Mouse (Mus musculus): ENCODE data around the gene Mat2a. TPM values are rescaled to one million over a fixed set of nuclear protein-coding genes. Genes with fewer than 3 reads are reported as not detected.

Mat2a gene
- polyA plus RNA-seq, 1 experiment from 2014 or later = 380 TPM

- Histone ChIP-seq H3K27ac (no peak overlapping the region), H3K9ac (no peak overlapping the region), H3K36me3 (replicated peaks) (no peaks in the 10 kb centered on the region), H3K27me3 (replicated peaks) (peaks cover 14% of the 10 kb centered on the region; the same call in 1 of the 2 replicates), H3K4me3 (no peak overlapping the region), H3K4me1 (peaks cover 8% of the 10 kb centered on the region), H3K9me3 (no peaks in the 10 kb centered on the region), H3K4me2 (no peak overlapping the region)
- ATAC-seq (replicated peaks) = no peak
- 93% methylated on average over 4 of the region's 4 CpGs for WGBS
Observed at GRCm38 (mm10) chr6:72385258-72385657, 54.1 kb downstream of the Mat2a start.

- H3K9me3 ChIP-seq = no peaks in the 10 kb centered on the region
- no peak overlapping the region for H3K9ac ChIP-seq
- H3K4me3 ChIP-seq = no peak overlapping the region
- no peak overlapping the region for H3K4me2 ChIP-seq
- no peak for ATAC-seq (replicated peaks)
- peaks cover 6% of the 10 kb centered on the region for H3K4me1 ChIP-seq
- no peaks in the 10 kb centered on the region for H3K36me3 ChIP-seq (replicated peaks)
- H3K27ac ChIP-seq = no peak overlapping the region
- WGBS = 96% methylated on average over 7 of the region's 7 CpGs
- peaks cover 23% of the 10 kb centered on the region for H3K27me3 ChIP-seq (replicated peaks)
Observed at GRCm38 (mm10) chr6:72383952-72384351, 55.4 kb downstream of the Mat2a start.

- peaks cover 25% of the 10 kb centered on the region for H3K27me3 ChIP-seq (replicated peaks)
- no peaks in the 10 kb centered on the region for H3K36me3 ChIP-seq (replicated peaks)
- H3K27ac ChIP-seq = no peak overlapping the region
- H3K4me2 ChIP-seq = no peak overlapping the region
- WGBS = 86% methylated on average over 6 of the region's 6 CpGs
- no peak for ATAC-seq (replicated peaks)
- H3K4me1 ChIP-seq = peaks cover 6% of the 10 kb centered on the region
- no peak overlapping the region for H3K9ac ChIP-seq
- H3K4me3 ChIP-seq = no peak overlapping the region
- no peaks in the 10 kb centered on the region for H3K9me3 ChIP-seq
Observed at GRCm38 (mm10) chr6:72383142-72383820, 56.1 kb downstream of the Mat2a start.

Other genes starting within 250 kb of the Mat2a start
- gene Atoh8, start 204.0 kb downstream of the Mat2a start, polyA plus RNA-seq (2015; fragmentation: Nextera tagmentation; extraction: Ambion mirVana) = 1.9 and 2.2 TPM in 2 replicates
- 0.23 and 0.51 TPM in 2 replicates for gene Sftpb, start 134.9 kb downstream of the Mat2a start, polyA plus RNA-seq (2015; fragmentation: Nextera tagmentation; extraction: Ambion mirVana)
- 41.0 and 41.2 TPM in 2 replicates for gene Usp39, start 94.4 kb downstream of the Mat2a start, polyA plus RNA-seq (2015; fragmentation: Nextera tagmentation; extraction: Ambion mirVana)
- gene 0610030E20Rik, start 92.2 kb downstream of the Mat2a start, polyA plus RNA-seq (2015; fragmentation: Nextera tagmentation; extraction: Ambion mirVana) = 18.7 and 19.4 TPM in 2 replicates
- gene Tmem150a, start 84.1 kb downstream of the Mat2a start, polyA plus RNA-seq (2015; fragmentation: Nextera tagmentation; extraction: Ambion mirVana) = 18.5 and 19.9 TPM in 2 replicates
- 137 and 141 TPM in 2 replicates for gene Rnf181, start 72.6 kb downstream of the Mat2a start, polyA plus RNA-seq (2015; fragmentation: Nextera tagmentation; extraction: Ambion mirVana)
- 20.2 and 24.2 TPM in 2 replicates for gene Vamp5, start 59.1 kb downstream of the Mat2a start, polyA plus RNA-seq (2015; fragmentation: Nextera tagmentation; extraction: Ambion mirVana)
- gene Vamp8, start 48.9 kb downstream of the Mat2a start, polyA plus RNA-seq (2015; fragmentation: Nextera tagmentation; extraction: Ambion mirVana) = 22.2 and 28.1 TPM in 2 replicates
- gene Ggcx, start 25.2 kb downstream of the Mat2a start, polyA plus RNA-seq (2015; fragmentation: Nextera tagmentation; extraction: Ambion mirVana) = 16.9 and 19.0 TPM in 2 replicates
- 0.65 and 0.91 TPM in 2 replicates for gene Sh2d6, start 82.1 kb upstream of the Mat2a start, polyA plus RNA-seq (2015; fragmentation: Nextera tagmentation; extraction: Ambion mirVana)
- 5.8 and 7.8 TPM in 2 replicates for gene Capg, start 104.8 kb upstream of the Mat2a start, polyA plus RNA-seq (2015; fragmentation: Nextera tagmentation; extraction: Ambion mirVana)
- 16.5 and 17.4 TPM in 2 replicates for gene Elmod3, start 158.9 kb upstream of the Mat2a start, polyA plus RNA-seq (2015; fragmentation: Nextera tagmentation; extraction: Ambion mirVana)
- gene Retsat, start 158.9 kb upstream of the Mat2a start, polyA plus RNA-seq (2015; fragmentation: Nextera tagmentation; extraction: Ambion mirVana) = 6.1 and 7.2 TPM in 2 replicates
- 38.0 and 38.7 TPM in 2 replicates for gene Tgoln1, start 177.4 kb upstream of the Mat2a start, polyA plus RNA-seq (2015; fragmentation: Nextera tagmentation; extraction: Ambion mirVana)